Mouse (Mus musculus) forebrain, embryonic 13.5 days (tissue): ENCODE results near the gene Fdx1. TPM values are rescaled to one million over a fixed set of nuclear protein-coding genes. Genes with fewer than 3 reads are reported as not detected.

Experiments
- ATAC-seq: fragments of 200-750 bp; cut with Nextera tagmentation; 2 replicates; pipeline ENCODE4 v1.8.0; 2017
- H3K27ac ChIP-seq: fragments of 300-500 bp; sonication (generic); 2 replicates; pipeline ENCODE4 v1.5.1; 2015; ENCODE audit warnings: inconsistent platforms, mild to moderate bottlenecking, moderate library complexity
- H3K27me3 ChIP-seq: fragments of 300-500 bp; sonication (generic); 2 replicates; pipeline ENCODE4 v1.6.1; 2015; ENCODE audit warnings: mild to moderate bottlenecking, inconsistent platforms
- H3K36me3 ChIP-seq: fragments of 300-500 bp; sonication (generic); 2 replicates; pipeline ENCODE4 v1.6.1; 2015; ENCODE audit warnings: mild to moderate bottlenecking, inconsistent platforms; ENCODE audit not compliant: poor library complexity, severe bottlenecking
- H3K4me1 ChIP-seq: fragments of 300-500 bp; sonication (generic); 2 replicates; pipeline ENCODE4 v1.6.1; 2015; ENCODE audit warnings: inconsistent platforms
- H3K4me2 ChIP-seq: fragments of 300-500 bp; sonication (generic); 2 replicates; pipeline ENCODE4 v1.6.1; 2015; ENCODE audit warnings: inconsistent platforms, mild to moderate bottlenecking, moderate library complexity
- H3K4me3 ChIP-seq: fragments of 300-500 bp; sonication (generic); 2 replicates; pipeline ENCODE4 v1.5.1; 2015; ENCODE audit warnings: mild to moderate bottlenecking, inconsistent platforms
- H3K9ac ChIP-seq: fragments of 300-500 bp; sonication (generic); 2 replicates; pipeline ENCODE4 v1.6.1; 2015; ENCODE audit warnings: mild to moderate bottlenecking, inconsistent platforms
- H3K9me3 ChIP-seq: fragments of 300-500 bp; sonication (generic); replicated peaks from 2 replicates; pipeline ENCODE4 v1.6.1; 2016; ENCODE audit warnings: inconsistent platforms
- WGBS: fragments of 180-500 bp; shearing (Covaris S2); methylation state at CpG from one replicate; pipeline ENCODE4 v1.1.7; 2015; 5-methylcytosine and 5-hydroxymethylcytosine counted together
- polyA plus RNA-seq: library from polyadenylated mRNA; unstranded; fragments of >200 nt; fragmentation: Nextera tagmentation; extraction: Ambion mirVana; gene quantifications from 2 replicates; pipeline ENCODE4 v1.2.1, GENCODE M21; 2015

Fdx1 gene
- 41.3 and 49.4 TPM in 2 replicates for polyA plus RNA-seq

DNA sequence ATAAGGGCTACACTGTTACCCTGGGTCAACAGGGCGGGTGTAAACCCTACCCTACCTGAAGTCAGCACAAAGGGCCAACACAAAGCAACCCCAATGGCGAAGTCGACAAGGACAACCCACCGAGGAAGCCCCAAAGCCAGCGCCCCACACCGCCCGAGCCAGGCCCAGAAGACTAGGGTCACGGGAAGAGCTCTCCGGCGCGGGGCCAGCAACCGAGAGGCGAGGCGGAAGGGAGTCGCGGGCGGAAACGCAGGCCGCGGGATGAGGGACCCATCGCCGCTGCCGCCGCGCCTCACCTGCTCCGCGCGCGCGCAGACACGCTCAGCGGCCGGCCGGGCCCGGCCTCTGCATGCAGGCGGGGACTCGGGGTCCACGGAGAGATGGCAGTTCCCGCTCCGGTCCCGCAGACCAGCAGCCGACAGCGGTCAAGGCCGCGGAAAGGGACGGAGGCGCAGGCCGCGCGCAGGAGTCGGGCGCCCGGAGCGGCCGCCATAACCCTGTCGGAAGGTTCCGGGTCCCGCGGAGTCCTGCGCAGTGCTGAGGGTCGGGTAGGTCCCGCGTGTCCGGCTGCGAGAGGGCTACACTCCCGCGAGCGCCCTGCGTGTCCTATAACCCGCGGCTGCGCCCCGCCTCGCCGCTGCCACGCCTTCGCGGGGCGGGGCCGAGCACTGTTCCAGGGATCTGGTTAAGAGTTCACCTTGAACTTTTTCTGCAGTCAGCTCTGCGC, at the start of gene Fdx1:
Gene Fdx1 (minus strand): TSS at position 582 of the 727 bp plus-strand sequence.
- peak within 1 kb of the TSS; percentile 89 for H3K9ac ChIP-seq
- H3K9me3 ChIP-seq, result no peaks in the 10 kb centered on the region; the same call in 1 of the 2 replicates
- H3K36me3 ChIP-seq, result no peaks in the 10 kb centered on the region
- H3K27me3 ChIP-seq, result no peaks in the 10 kb centered on the region
- peak; percentile 93 for ATAC-seq
- peaks cover 27% of the 10 kb centered on the region for H3K4me1 ChIP-seq
- peak within 1 kb of the TSS; percentile 78 for H3K4me2 ChIP-seq
- under 1% methylated on average over 81 of the region's 81 CpGs for WGBS
- peak within 1 kb of the TSS; percentile 86 for H3K4me3 ChIP-seq
- peak within 1 kb of the TSS; percentile 54 for H3K27ac ChIP-seq

GRCm38 (mm10) chr9:52012781-52013436, 49.6 kb upstream of the Fdx1 start:
- Histone ChIP-seq H3K27ac (no peak overlapping the region), H3K9me3 (no peaks in the 10 kb centered on the region), H3K36me3 (no peaks in the 10 kb centered on the region), H3K9ac (no peak overlapping the region), H3K4me3 (no peak overlapping the region), H3K27me3 (no peaks in the 10 kb centered on the region), H3K4me2 (no peak overlapping the region), H3K4me1 (no peaks in the 10 kb centered on the region)
- no peak for ATAC-seq
- WGBS, result 78% methylated on average over 5 of the region's 5 CpGs

GRCm38 (mm10) chr9:52012311-52012710, 49.0 kb upstream of the Fdx1 start:
- Histone ChIP-seq H3K9ac (no peak overlapping the region), H3K36me3 (no peaks in the 10 kb centered on the region), H3K9me3 (no peaks in the 10 kb centered on the region), H3K4me1 (no peaks in the 10 kb centered on the region), H3K27ac (no peak overlapping the region), H3K4me2 (no peak overlapping the region), H3K4me3 (no peak overlapping the region), H3K27me3 (no peaks in the 10 kb centered on the region)
- 94% methylated on average over 1 of the region's 1 CpGs for WGBS
- no peak for ATAC-seq

DNA sequence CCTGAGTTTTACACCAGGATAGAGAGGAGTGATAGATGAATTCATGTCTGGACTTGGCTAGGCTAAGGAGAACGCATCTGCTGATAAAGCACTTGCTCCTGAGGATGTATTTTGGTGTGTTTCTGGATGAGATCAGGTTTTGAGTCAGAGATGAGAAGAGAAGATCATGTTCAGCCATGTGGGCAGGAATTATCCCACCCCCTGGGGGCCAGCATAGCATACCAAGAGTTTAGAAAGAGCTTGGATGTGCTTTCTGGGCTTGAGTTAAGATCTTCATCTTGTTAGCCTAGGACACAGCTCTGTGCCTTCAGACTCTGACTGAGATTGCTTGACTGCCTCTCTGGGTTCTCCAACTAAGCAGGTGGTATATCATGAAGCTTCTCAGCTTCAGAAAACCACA, 45.2 kb upstream of the Fdx1 start:
- Histone ChIP-seq H3K9me3 (no peaks in the 10 kb centered on the region), H3K36me3 (no peaks in the 10 kb centered on the region), H3K27ac (no peak overlapping the region), H3K27me3 (no peaks in the 10 kb centered on the region), H3K4me1 (no peaks in the 10 kb centered on the region), H3K4me3 (no peak overlapping the region), H3K4me2 (no peak overlapping the region), H3K9ac (no peak overlapping the region)
- WGBS, result 97% methylated on average over 1 of the region's 1 CpGs
- no peak for ATAC-seq

DNA sequence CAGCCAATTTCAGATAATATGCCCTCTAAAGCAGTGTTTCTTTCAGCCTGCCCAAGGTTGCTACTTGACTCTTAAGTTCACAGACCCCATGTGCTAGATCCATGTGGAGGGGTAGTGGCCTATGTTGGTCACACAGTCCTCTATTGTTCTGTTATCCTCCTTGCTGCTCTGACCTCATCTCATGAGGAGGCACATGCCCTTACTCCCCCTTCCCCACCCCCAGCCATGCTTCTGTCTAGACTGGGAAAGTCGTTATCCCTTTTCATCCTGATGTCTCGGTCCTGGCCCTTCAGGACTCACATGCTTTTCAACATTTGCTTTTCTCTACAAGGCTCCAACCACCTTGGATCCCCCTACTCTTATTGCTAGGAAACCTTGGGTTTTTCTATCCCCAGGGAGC, 44.0 kb upstream of the Fdx1 start:
- no peaks in the 10 kb centered on the region for H3K4me1 ChIP-seq
- 46% methylated on average over 2 of the region's 2 CpGs for WGBS
- no peaks in the 10 kb centered on the region for H3K9me3 ChIP-seq
- H3K4me3 ChIP-seq, result no peak overlapping the region
- no peaks in the 10 kb centered on the region for H3K27me3 ChIP-seq
- H3K4me2 ChIP-seq, result no peak overlapping the region
- H3K27ac ChIP-seq, result no peak overlapping the region
- H3K36me3 ChIP-seq, result no peaks in the 10 kb centered on the region
- no peak for ATAC-seq
- no peak overlapping the region for H3K9ac ChIP-seq

GRCm38 (mm10) chr9:52003501-52003900, 40.1 kb upstream of the Fdx1 start:
- 89% methylated on average over 4 of the region's 4 CpGs for WGBS
- no peaks in the 10 kb centered on the region for H3K36me3 ChIP-seq

GRCm38 (mm10) chr9:51995331-51996099, 32.2 kb upstream of the Fdx1 start:
- Histone ChIP-seq H3K27me3 (no peaks in the 10 kb centered on the region), H3K4me3 (no peak overlapping the region), H3K27ac (no peak overlapping the region), H3K4me1 (no peaks in the 10 kb centered on the region; the same call in 1 of the 2 replicates), H3K9me3 (no peaks in the 10 kb centered on the region; the same call in 1 of the 2 replicates), H3K4me2 (no peak overlapping the region), H3K36me3 (no peaks in the 10 kb centered on the region), H3K9ac (no peak overlapping the region)
- no peak for ATAC-seq
- 83% methylated on average over 5 of the region's 5 CpGs for WGBS

More at GRCm38 (mm10) chr9:52003501-52003900, 40.1 kb upstream of the Fdx1 start:
- no peak overlapping the region for H3K27ac ChIP-seq
- H3K4me1 ChIP-seq, result no peaks in the 10 kb centered on the region
- ATAC-seq, result no peak
- H3K4me3 ChIP-seq, result no peak overlapping the region
- H3K9ac ChIP-seq, result no peak overlapping the region
- no peaks in the 10 kb centered on the region; the same call in 1 of the 2 replicates for H3K9me3 ChIP-seq
- H3K27me3 ChIP-seq, result no peaks in the 10 kb centered on the region
- H3K4me2 ChIP-seq, result no peak overlapping the region

- WGBS, result 92% methylated on average over 5 of the region's 5 CpGs
These were observed 31.4 kb upstream of the Fdx1 start for GRCm38 (mm10) chr9:51994636-51995260.

GRCm38 (mm10) chr9:51993486-51994275, 30.3 kb upstream of the Fdx1 start:
- no peak overlapping the region for H3K27ac ChIP-seq
- 81% methylated on average over 4 of the region's 4 CpGs for WGBS

More at GRCm38 (mm10) chr9:51994636-51995260, 31.4 kb upstream of the Fdx1 start:
- Histone ChIP-seq H3K27me3 (no peaks in the 10 kb centered on the region), H3K9ac (no peak overlapping the region), H3K4me3 (no peak overlapping the region), H3K36me3 (no peaks in the 10 kb centered on the region), H3K27ac (no peak overlapping the region), H3K4me1 (no peaks in the 10 kb centered on the region; the same call in 1 of the 2 replicates), H3K9me3 (no peaks in the 10 kb centered on the region; the same call in 1 of the 2 replicates), H3K4me2 (no peak overlapping the region)
- ATAC-seq, result no peak

GRCm38 (mm10) chr9:51991241-51991876, 28.0 kb upstream of the Fdx1 start:
- H3K36me3 ChIP-seq, result no peaks in the 10 kb centered on the region
- no peaks in the 10 kb centered on the region for H3K9me3 ChIP-seq
- no peaks in the 10 kb centered on the region for H3K27me3 ChIP-seq
- no peak overlapping the region for H3K27ac ChIP-seq
- H3K4me1 ChIP-seq, result no peaks in the 10 kb centered on the region; the same call in 1 of the 2 replicates
- ATAC-seq, result no peak
- WGBS, result 49% methylated on average over 2 of the region's 2 CpGs
- no peak overlapping the region for H3K4me2 ChIP-seq
- H3K9ac ChIP-seq, result no peak overlapping the region
- no peak overlapping the region for H3K4me3 ChIP-seq

More at GRCm38 (mm10) chr9:51993486-51994275, 30.3 kb upstream of the Fdx1 start:
- no peaks in the 10 kb centered on the region for H3K27me3 ChIP-seq
- H3K36me3 ChIP-seq, result no peaks in the 10 kb centered on the region
- H3K4me3 ChIP-seq, result no peak overlapping the region
- ATAC-seq, result no peak
- no peak overlapping the region for H3K4me2 ChIP-seq
- no peaks in the 10 kb centered on the region; the same call in 1 of the 2 replicates for H3K4me1 ChIP-seq
- no peak overlapping the region for H3K9ac ChIP-seq
- H3K9me3 ChIP-seq, result no peaks in the 10 kb centered on the region; the same call in 1 of the 2 replicates
